Mouse (Mus musculus) erythroblast, embryonic 14.5 days (primary cell): Measurements from ENCODE around the gene 1700034J05Rik. TPM values are rescaled to one million over a fixed set of nuclear protein-coding genes. Genes with fewer than 3 reads are reported as not detected.

Source experiments
- H3K27me3 ChIP-seq: 2 replicates; pipeline ENCODE4 v1.6.1; 2012; ENCODE audit warnings: inconsistent platforms; ENCODE audit not compliant: control insufficient read depth
- H3K36me3 ChIP-seq: 2 replicates; pipeline ENCODE4 v1.6.1; 2012; ENCODE audit warnings: mild to moderate bottlenecking, inconsistent platforms; ENCODE audit not compliant: control insufficient read depth
- H3K4me1 ChIP-seq: 2 replicates; pipeline ENCODE4 v1.6.1; 2012; ENCODE audit warnings: inconsistent platforms; ENCODE audit not compliant: control insufficient read depth
- H3K4me3 ChIP-seq: replicated peaks from 2 replicates; pipeline ENCODE3; 2012; ENCODE audit warnings: moderate library complexity, mild to moderate bottlenecking, inconsistent platforms
- H3K9me3 ChIP-seq: 2 replicates; pipeline ENCODE4 v1.6.1; 2012; ENCODE audit warnings: low read length, inconsistent platforms, mixed read lengths; ENCODE audit not compliant: control insufficient read depth
- GATA1 ChIP-seq: IDR thresholded peaks from 2 replicates; pipeline ENCODE4 v1.6.1; 2012; ENCODE audit warnings: low read length, inconsistent platforms, mixed read lengths
- TAL1 ChIP-seq: IDR thresholded peaks from 3 replicates; pipeline ENCODE4 v1.6.1; 2012; ENCODE audit warnings: low read length, inconsistent platforms, mixed read lengths
- polyA plus RNA-seq: library from polyadenylated mRNA; stranded (reverse); fragments of >175 nt; gene quantifications from 2 replicates; pipeline ENCODE4 v1.2.3, GENCODE M21; 2012

Gene 1700034J05Rik
- polyA plus RNA-seq, 1 experiment = not detected

DNA sequence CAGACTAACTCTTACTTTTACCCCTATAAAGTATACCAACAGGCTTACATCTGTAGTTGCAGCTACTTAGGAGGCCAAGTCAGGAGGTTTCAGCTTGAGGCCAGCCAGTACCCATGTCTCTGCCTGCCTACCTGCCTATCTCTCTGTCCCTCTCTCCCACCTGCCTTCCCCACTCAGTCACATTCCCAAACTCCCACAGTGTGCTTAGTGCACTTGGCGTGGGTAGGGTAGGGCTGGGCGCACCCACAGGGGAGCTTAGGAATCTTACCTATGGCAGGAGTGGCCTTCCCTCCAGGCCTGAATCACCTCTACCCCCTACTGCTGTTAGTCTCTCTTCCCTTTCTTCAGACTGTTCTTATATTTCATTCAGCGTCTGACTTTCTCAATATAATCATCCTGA, 16.6 kb upstream of the 1700034J05Rik start:
- peaks cover 2% of the 10 kb centered on the region; the same call in 1 of the 2 replicates for H3K4me1 ChIP-seq
- TF ChIP-seq TAL1 (no peak), GATA1 (no peak)

DNA sequence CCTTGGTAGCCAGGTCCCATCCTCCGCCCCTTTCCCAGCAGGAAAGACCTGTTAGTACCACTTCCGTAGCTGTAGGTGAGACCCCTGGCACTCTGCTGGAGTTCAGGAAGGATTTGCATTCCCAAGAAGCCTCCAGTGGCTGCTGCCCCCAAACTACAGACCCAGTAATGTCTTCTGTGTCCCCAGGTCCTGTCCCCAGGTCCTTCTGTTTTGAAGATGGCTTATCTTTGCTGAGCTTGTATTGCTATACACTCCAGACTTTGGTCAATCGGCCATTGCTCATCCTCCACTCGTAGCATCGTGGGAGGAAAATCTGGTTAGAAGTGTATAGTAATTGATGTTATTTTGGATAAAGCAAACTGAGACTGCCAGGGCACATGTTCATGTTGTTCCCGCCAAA, 13.6 kb upstream of the 1700034J05Rik start:
- TF ChIP-seq GATA1 (no peak), TAL1 (no peak)
- H3K9me3 ChIP-seq = no peaks in the 10 kb centered on the region
- H3K4me1 ChIP-seq = peaks cover 2% of the 10 kb centered on the region; the same call in 1 of the 2 replicates
- H3K36me3 ChIP-seq = no peaks in the 10 kb centered on the region
- H3K27me3 ChIP-seq = no peaks in the 10 kb centered on the region
- no peak overlapping the region for H3K4me3 ChIP-seq

More for the DNA sequence above, 16.6 kb upstream of the 1700034J05Rik start:
- H3K9me3 ChIP-seq = no peaks in the 10 kb centered on the region
- H3K4me3 ChIP-seq = no peak overlapping the region
- H3K36me3 ChIP-seq = no peaks in the 10 kb centered on the region
- H3K27me3 ChIP-seq = no peaks in the 10 kb centered on the region

- no peak overlapping the region for H3K4me3 ChIP-seq
- no peaks in the 10 kb centered on the region for H3K27me3 ChIP-seq
- no peaks in the 10 kb centered on the region for H3K36me3 ChIP-seq
- no peaks in the 10 kb centered on the region for H3K9me3 ChIP-seq
- no peak for TF ChIP-seq TAL1
- TF ChIP-seq GATA1 = no peak
- H3K4me1 ChIP-seq = peaks cover 12% of the 10 kb centered on the region
These were observed 12.3 kb upstream of the 1700034J05Rik start for GRCm38 (mm10) chr6:146966446-146967019.

GRCm38 (mm10) chr6:146965139-146965772, 11.0 kb upstream of the 1700034J05Rik start:
- peaks cover 20% of the 10 kb centered on the region for H3K4me1 ChIP-seq

GRCm38 (mm10) chr6:146963396-146964150, 9.4 kb upstream of the 1700034J05Rik start:
- TF ChIP-seq TAL1 = no peak
- no peak for TF ChIP-seq GATA1
- Histone ChIP-seq H3K4me3 (no peak overlapping the region), H3K4me1 (peaks cover 20% of the 10 kb centered on the region), H3K36me3 (no peaks in the 10 kb centered on the region), H3K27me3 (no peaks in the 10 kb centered on the region), H3K9me3 (no peaks in the 10 kb centered on the region)

More at GRCm38 (mm10) chr6:146965139-146965772, 11.0 kb upstream of the 1700034J05Rik start:
- H3K4me3 ChIP-seq = no peak overlapping the region
- no peaks in the 10 kb centered on the region for H3K36me3 ChIP-seq
- no peaks in the 10 kb centered on the region for H3K27me3 ChIP-seq
- no peaks in the 10 kb centered on the region for H3K9me3 ChIP-seq
- TF ChIP-seq GATA1 (no peak), TAL1 (no peak)

GRCm38 (mm10) chr6:146961832-146962481, 7.7 kb upstream of the 1700034J05Rik start:
- H3K9me3 ChIP-seq = no peaks in the 10 kb centered on the region
- peaks cover 20% of the 10 kb centered on the region for H3K4me1 ChIP-seq
- H3K27me3 ChIP-seq = no peaks in the 10 kb centered on the region
- no peak for TF ChIP-seq GATA1
- TF ChIP-seq TAL1 = no peak
- no peak overlapping the region for H3K4me3 ChIP-seq
- no peaks in the 10 kb centered on the region for H3K36me3 ChIP-seq

- no peaks in the 10 kb centered on the region for H3K9me3 ChIP-seq
- H3K4me1 ChIP-seq = peaks cover 20% of the 10 kb centered on the region
- TF ChIP-seq TAL1 = no peak
- TF ChIP-seq GATA1 = no peak
- no peaks in the 10 kb centered on the region for H3K27me3 ChIP-seq
- H3K36me3 ChIP-seq = no peaks in the 10 kb centered on the region
- H3K4me3 ChIP-seq = no peak overlapping the region
These were observed 6.7 kb upstream of the 1700034J05Rik start for GRCm38 (mm10) chr6:146960956-146961355.

DNA sequence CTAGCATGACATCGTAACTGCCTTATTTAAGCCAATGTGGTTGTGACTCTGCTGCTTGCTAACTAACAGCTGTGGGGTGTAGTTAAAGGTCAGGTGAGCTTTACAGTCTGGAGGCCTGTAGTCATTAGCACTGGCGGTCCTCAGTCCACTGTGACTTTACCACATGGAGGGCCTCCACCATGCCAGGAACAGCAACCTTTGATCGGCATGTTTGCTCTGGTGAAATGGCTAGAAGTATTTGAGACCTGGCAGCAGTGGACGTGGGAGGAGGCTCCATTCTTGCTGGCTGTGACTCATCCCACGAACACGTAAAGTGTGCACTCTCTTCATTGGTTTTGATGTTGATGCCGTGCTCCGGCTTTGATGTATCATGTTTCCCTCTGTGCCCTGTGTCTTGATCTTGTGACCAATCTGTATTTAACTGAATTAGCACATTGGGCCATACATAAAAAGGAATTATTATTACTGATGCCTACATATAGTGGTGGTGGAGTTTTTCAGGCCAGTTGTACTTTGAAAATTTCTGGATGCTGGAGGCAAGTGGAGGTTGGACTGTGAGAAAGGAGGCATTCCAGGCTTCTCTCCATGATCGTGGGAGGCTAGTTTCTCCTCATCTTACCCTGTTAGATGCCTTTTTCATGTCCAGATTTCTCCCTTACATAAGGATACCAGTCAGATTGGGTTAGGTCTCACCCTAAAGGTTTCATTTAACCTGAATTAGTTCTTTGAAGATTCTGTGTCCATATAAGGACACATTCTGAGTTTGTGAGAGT, 5.9 kb upstream of the 1700034J05Rik start:
- no peaks in the 10 kb centered on the region for H3K36me3 ChIP-seq
- H3K4me1 ChIP-seq = peaks cover 28% of the 10 kb centered on the region
- H3K4me3 ChIP-seq = no peak overlapping the region
- H3K27me3 ChIP-seq = no peaks in the 10 kb centered on the region
- TF ChIP-seq GATA1 (no peak), TAL1 (no peak)
- no peaks in the 10 kb centered on the region for H3K9me3 ChIP-seq
